Mouse (Mus musculus) thymus, postnatal 14 days (tissue): ENCODE measurements around the gene Gm10721.
A peak's percentile ranks its signal among the peaks of the same experiment; 100 is the strongest.
"Not testable (repeated sequence)": the region's sequence is repeated elsewhere in the genome, so short reads cannot be mapped to it uniquely, and the experiment has no call there.

Experiments used
- DNase-seq: peaks from one replicate; pipeline ENCODE4 v3.0.0; 2021

The Gm10721 gene

DNA sequence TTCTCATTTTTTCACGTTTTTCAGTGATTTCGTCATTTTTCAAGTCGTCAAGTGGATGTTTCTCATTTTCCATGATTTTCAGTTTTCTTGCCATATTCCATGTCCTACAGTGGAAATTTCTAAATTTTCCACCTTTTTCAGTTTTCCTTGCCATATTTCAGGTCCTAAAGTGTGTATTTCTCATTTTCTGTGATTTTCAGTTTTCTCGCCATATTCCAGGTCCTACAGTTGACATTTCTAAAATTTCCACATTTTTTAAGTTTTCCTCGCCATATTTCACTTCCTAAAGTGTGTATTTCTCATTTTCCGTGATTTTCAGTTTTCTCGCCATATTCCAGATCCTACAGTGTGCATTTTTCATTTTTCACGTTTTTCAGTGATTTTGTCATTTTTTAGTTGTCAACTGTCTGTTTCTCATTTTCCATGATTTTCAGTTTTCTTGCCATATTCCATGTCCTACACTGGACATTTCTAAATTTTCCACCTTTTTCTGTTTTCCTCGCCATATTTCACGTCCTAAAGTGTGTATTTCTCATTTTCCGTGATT is at the start of gene Gm10721:
Gene Gm10721, plus strand, starts transcription at position 408 of the 547 bp plus-strand sequence.
- DNase-seq = not testable (repeated sequence)

GRCm38 (mm10) chr9:3000445-3000972 is 12.4 kb upstream of the Gm10721 start, which contains the start of gene Gm10722:
TSS of gene Gm10722 (plus strand) at chr9:3000922.
- DNase-seq = not testable (repeated sequence)

GRCm38 (mm10) chr9:3001006-3001405 is 11.9 kb upstream of the Gm10721 start:
- peak; percentile 35 for DNase-seq

DNA sequence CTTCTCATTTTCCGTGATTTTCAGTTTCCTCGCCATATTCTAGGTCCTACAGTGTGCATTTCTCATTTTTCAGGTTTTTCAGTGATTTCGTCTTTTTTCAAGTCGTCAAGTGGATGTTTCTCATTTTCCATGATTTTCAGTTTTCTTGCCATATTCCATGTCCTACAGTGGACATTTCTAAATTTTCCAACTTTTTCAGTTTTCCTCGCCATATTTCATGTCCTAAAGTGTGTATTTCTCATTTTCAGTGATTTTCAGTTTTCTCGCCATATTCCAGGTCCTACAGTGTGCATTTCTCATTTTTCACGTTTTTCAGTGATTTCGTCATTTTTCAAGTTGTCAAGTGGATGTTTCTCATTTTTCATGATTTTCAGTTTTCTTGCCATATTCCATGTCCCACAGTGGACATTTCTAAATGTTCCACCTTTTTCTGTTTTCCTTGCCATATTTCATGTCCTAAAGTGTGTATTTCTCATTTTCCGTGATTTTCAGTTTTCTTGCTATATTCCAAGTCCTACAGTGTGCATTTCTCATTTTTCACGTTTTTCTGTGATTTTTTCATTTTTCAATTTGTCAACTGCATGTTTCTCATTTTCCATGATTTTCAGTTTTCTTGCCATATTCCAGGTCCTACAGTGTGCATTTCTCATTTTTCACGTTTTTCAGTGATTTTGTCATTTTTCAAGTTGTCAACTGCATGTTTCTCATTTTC is 10.8 kb upstream of the Gm10721 start:
- peak; percentile 98 for DNase-seq

GRCm38 (mm10) chr9:3002794-3003396 is 10.0 kb upstream of the Gm10721 start, which contains the start of gene Gm11168:
TSS of gene Gm11168 (plus strand) at chr9:3003346.
- not testable (repeated sequence) for DNase-seq

DNA sequence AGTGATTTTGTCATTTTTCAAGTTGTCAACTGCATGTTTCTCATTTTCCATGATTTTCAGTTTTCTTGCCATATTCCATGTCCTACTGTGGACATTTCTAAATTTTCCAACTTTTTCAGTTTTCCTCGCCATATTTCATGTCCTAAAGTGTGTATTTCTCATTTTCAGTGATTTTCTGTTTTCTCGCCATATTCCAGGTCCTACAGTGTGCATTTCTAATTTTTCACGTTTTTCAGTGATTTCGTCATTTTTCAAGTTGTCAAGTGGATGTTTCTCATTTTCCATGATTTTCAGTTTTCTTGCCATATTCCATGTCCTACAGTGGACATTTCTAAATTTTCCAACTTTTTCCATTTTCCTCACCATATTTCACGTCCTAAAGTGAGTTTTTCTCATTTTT is 6.8 kb upstream of the Gm10721 start:
- not testable (repeated sequence) for DNase-seq

GRCm38 (mm10) chr9:3006636-3007035 is 6.3 kb upstream of the Gm10721 start:
- DNase-seq = peak; percentile 75

GRCm38 (mm10) chr9:3007272-3007671 is 5.7 kb upstream of the Gm10721 start:
- DNase-seq = not testable (repeated sequence)

GRCm38 (mm10) chr9:3009331-3009730 is 3.6 kb upstream of the Gm10721 start:
- DNase-seq = not testable (repeated sequence)

- not testable (repeated sequence) for DNase-seq
Measured at GRCm38 (mm10) chr9:3012054-3012621, 802 bp upstream of the Gm10721 start.

GRCm38 (mm10) chr9:3015354-3015753 is 2.4 kb downstream of the Gm10721 start, which contains the start of gene Gm10720:
TSS of gene Gm10720 (plus strand) at chr9:3015654.
- DNase-seq = not testable (repeated sequence)

GRCm38 (mm10) chr9:3015896-3016295 is 3.0 kb downstream of the Gm10721 start:
- peak; percentile 8 for DNase-seq

DNA sequence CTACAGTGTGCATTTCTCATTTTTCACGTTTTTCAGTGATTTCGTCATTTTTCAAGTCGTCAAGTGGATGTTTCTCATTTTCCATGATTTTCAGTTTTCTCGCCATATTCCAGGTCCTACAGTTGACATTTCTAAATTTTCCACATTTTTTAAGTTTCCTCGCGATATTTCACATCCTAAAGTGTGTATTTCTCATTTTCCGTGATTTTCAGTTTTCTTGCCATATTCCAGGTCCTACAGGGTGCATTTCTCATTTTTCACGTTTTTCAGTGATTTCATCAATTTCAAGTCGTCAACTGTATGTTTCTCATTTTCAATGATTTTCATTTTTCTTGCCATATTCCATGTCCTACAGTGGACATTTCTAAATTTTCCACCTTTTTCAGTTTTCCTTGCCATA is 4.2 kb downstream of the Gm10721 start, which contains the start of gene Gm10719:
Gene Gm10719, plus strand, starts transcription at position 301 of the 400 bp plus-strand sequence.
- not testable (repeated sequence) for DNase-seq

DNA sequence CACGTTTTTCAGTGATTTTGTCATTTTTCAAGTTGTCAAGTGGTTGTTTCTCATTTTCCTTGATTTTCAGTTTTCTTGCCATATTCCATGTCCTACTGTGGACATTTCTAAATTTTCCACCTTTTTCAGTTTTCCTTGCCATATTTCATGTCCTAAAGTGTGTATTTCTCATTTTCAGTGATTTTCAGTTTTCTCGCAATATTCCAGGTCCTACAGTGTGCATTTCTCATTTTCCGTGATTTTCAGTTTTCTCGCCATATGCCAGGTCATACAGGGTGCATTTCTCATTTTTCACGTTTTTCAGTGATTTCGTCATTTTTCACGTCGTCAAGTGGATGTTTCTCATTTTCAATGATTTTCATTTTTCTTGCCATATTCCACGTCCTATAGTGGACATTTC is 6.0 kb downstream of the Gm10721 start:
- DNase-seq = peak; percentile 50

DNA sequence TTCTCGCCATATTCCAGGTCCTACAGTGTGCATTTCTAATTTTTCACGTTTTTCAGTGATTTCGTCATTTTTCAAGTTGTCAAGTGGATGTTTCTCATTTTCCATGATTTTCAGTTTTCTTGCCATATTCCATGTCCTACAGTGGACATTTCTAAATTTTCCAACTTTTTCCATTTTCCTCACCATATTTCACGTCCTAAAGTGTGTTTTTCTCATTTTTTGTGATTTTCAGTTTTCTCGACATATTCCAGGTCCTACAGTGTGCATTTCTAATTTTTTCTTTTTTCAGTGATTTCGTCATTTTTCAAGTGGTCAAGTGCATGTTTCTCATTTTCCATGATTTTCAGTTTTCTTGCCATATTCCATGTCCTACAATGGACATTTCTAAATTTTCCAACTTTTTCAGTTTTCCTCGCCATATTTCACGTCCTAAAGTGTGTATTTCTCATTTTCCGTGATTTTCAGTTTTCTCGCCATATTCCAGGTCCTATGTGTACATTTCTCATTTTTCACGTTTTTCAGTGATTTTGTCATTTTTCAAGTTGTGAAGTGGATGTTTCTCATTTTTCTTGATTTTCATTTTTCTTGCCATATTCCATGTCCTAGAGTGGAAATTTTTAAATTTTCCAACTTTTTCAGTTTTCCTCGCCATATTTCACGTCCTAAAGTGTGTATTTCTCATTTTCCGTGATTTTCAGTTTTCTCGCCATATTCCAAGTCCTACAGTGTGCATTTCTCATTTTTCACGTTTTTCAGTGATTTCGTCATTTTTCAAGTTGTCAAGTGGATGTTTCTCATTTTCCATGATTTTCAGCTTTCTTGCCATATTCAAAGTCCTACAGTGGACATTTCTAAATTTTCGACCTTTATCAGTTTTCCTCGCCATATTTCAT is 7.1 kb downstream of the Gm10721 start:
- DNase-seq = peak; percentile 76

DNA sequence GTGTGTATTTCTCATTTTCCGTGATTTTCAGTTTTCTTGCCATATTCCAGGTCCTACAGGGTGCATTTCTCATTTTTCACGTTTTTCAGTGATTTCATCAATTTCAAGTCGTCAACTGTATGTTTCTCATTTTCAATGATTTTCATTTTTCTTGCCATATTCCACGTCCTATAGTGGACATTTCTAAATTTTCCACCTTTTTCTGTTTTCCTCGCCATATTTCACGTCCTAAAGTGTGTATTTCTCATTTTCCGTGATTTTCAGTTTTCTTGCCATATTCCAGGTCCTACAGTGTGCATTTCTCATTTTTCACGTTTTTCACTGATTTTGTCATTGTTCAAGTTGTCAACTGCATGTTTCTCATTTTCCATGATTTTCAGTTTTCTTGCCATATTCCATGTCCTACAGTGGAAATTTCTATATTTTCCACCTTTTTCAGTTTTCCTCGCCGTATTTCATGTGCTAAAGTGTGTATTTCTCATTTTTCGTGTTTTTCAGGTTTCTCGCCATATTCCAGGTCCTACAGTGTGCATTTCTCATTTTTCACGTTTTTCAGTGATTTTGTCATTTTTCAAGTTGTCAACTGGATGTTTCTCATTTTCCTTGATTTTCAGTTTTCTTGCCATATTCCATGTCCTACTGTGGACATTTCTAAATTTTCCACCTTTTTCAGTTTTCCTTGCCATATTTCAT is 9.5 kb downstream of the Gm10721 start:
- peak; percentile 75 for DNase-seq

GRCm38 (mm10) chr9:3023312-3023984 is 10.5 kb downstream of the Gm10721 start, which contains the start of gene Gm10718:
TSS of gene Gm10718 (plus strand) at chr9:3023547.
- DNase-seq = peak; percentile 28

DNA sequence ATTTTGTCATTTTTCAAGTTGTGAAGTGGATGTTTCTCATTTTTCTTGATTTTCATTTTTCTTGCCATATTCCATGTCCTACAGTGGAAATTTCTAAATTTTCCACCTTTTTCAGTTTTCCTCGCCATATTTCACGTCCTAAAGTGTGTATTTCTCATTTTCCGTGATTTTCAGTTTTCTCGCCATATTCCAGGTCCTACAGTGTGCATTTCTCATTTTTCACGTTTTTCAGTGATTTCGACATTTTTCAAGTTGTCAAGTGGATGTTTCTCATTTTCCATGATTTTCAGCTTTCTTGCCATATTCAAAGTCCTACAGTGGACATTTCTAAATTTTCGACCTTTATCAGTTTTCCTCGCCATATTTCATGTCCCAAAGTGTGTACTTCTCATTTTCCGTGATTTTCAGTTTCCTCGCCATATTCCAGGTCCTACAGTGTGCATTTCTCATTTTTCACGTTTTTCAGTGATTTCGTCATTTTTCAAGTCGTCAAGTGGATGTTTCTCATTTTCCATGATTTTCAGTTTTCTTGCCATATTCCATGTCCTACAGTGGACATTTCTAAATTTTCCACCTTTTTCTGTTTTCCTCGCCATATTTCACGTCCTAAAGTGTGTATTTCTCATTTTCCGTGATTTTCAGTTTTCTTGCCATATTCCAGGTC is 11.2 kb downstream of the Gm10721 start:
- DNase-seq = peak; percentile 70

DNA sequence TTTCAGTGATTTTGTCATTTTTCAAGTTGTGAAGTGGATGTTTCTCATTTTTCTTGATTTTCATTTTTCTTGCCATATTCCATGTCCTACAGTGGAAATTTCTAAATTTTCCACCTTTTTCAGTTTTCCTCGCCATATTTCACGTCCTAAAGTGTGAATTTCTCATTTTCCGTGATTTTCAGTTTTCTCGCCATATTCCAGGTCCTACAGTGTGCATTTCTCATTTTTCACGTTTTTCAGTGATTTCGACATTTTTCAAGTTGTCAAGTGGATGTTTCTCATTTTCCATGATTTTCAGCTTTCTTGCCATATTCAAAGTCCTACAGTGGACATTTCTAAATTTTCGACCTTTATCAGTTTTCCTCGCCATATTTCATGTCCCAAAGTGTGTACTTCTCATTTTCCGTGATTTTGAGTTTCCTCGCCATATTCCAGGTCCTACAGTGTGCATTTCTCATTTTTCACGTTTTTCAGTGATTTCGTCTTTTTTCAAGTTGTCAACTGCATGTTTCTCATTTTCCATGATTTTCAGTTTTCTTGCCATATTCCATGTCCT is 12.1 kb downstream of the Gm10721 start, which contains the start of gene Gm10717:
Gene Gm10717, plus strand, starts transcription at position 506 of the 556 bp plus-strand sequence.
- DNase-seq = peak; percentile 63

GRCm38 (mm10) chr9:3025653-3026052 is 12.7 kb downstream of the Gm10721 start:
- DNase-seq = peak; percentile 72
